Mouse (Mus musculus) thymus, adult 2 months (tissue): ENCODE results near the gene Klc3.

Experiments
- CTCF ChIP-seq: fragments of 200-500 bp; IDR thresholded peaks from 2 replicates; pipeline ENCODE4 v1.5.1; 2012; ENCODE audit warnings: mild to moderate bottlenecking, control low read depth, low read length, moderate library complexity, borderline replicate concordance; ENCODE audit not compliant: control insufficient read depth, poor library complexity, insufficient read depth; ENCODE audit errors: extremely low read depth
- POLR2A ChIP-seq: fragments of 200-500 bp; IDR thresholded peaks from 2 replicates; pipeline ENCODE4 v1.6.1; 2012; ENCODE audit warnings: mild to moderate bottlenecking, low read length, control low read depth, moderate library complexity; ENCODE audit not compliant: control insufficient read depth, poor library complexity, insufficient read depth; ENCODE audit errors: extremely low read depth

- TF ChIP-seq POLR2A, result no peak
- TF ChIP-seq CTCF, result no peak
Observed at GRCm38 (mm10) chr7:19388699-19389413, 15.0 kb downstream of the Klc3 start.
